Mouse (Mus musculus): ENCODE measurements around the gene Pth. TPM values are rescaled to one million over a fixed set of nuclear protein-coding genes. Genes with fewer than 3 reads are reported as not detected.
A peak's percentile ranks its signal among the peaks of the same experiment; 100 is the strongest.

Pth gene
- not detected in 2 replicates for polyA plus RNA-seq (2012; rRNA removed)

DNA sequence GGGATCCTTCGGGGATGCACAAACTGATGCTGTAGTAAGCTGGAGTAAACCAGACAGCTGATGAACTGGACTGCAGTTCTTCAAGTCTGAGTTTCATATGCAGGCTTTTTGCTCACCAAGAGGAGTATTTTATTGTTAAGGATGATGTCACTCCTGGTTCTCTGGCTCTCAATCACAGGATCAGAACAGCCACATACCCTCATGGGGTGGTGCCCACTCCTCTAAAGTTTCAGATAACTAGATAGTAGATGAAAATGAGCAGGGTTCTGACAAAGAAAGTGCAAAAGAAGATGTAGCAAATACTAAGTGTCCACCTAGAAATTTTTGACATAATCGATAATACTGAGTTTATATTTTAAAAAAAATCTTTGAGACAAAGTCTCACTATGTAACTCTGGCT is at the start of gene Pth:
Gene Pth, minus strand, starts transcription at position 101 of the 400 bp plus-strand sequence.
- Histone ChIP-seq H3K36me3 (ENCODE audit: control insufficient read depth, insufficient read depth, low read length) (no peaks in the 10 kb centered on the region), H3K27me3 (ENCODE audit: control insufficient read depth, insufficient read depth, low read length) (no peaks in the 10 kb centered on the region), H3K4me1 (ENCODE audit: control insufficient read depth, insufficient read depth, insufficient read length) (no peaks in the 10 kb centered on the region), H3K4me3 (ENCODE audit: extremely low read depth, insufficient read depth, insufficient read length) (no peak within 1 kb of the TSS), H3K27ac (ENCODE audit: insufficient read depth, low read length) (no peak within 1 kb of the TSS)
- WGBS, result 88% methylated on average over 2 of the region's 2 CpGs
- DNase-seq (ENCODE audit: low read depth in 1 of 2, low spot score in 2 of 2), result no peak
- TF ChIP-seq POLR2A (IDR thresholded peaks at IDR 0.05; ENCODE audit: low read depth, low read length) (no peak), CTCF (IDR thresholded peaks at IDR 0.05; ENCODE audit: extremely low read depth, insufficient read depth, insufficient read length, insufficient replicate concordance) (no peak)

DNA sequence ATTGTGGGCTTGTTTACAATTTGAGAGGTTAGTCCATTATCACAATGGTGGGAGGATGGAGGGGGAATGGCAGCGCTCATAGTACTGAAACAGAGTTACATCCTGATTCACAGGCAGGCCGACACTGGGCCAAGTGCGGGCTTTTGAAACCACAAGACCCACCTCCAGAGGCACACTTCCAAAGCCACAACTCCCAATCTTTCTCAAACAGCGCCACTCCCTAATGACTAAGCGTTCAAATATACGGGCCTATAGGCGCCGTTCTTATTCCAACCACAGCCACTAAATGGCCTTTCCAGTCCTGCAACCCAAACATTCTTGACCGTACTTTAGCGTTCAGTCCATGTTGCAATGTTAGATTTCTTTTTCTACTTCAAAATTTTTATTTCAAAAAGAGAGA is 47.9 kb upstream of the Pth start:
- no peak overlapping the region for H3K4me3 ChIP-seq (ENCODE audit: extremely low read depth, insufficient read depth, insufficient read length)
- 22% methylated on average over 10 of the region's 10 CpGs for WGBS
- no peaks in the 10 kb centered on the region for H3K36me3 ChIP-seq (ENCODE audit: control insufficient read depth, insufficient read depth, low read length)
- peaks cover 2% of the 10 kb centered on the region; the same call in 1 of the 2 replicates for H3K27me3 ChIP-seq (ENCODE audit: control insufficient read depth, insufficient read depth, low read length)
- no peak overlapping the region for H3K27ac ChIP-seq (ENCODE audit: insufficient read depth, low read length)
- no peak for TF ChIP-seq POLR2A (IDR thresholded peaks at IDR 0.05; ENCODE audit: low read depth, low read length)
- TF ChIP-seq CTCF (IDR thresholded peaks at IDR 0.05; ENCODE audit: extremely low read depth, insufficient read depth, insufficient read length, insufficient replicate concordance), result no peak
- H3K4me1 ChIP-seq (ENCODE audit: control insufficient read depth, insufficient read depth, insufficient read length), result no peaks in the 10 kb centered on the region
- no peak for DNase-seq (ENCODE audit: low read depth in 1 of 2, low spot score in 2 of 2)

GRCm38 (mm10) chr7:113434286-113434685 is 45.9 kb upstream of the Pth start:
- Histone ChIP-seq H3K27me3 (ENCODE audit: control insufficient read depth, insufficient read depth, low read length) (peaks cover 2% of the 10 kb centered on the region; the same call in 1 of the 2 replicates), H3K27ac (ENCODE audit: insufficient read depth, low read length) (no peak overlapping the region), H3K4me3 (ENCODE audit: extremely low read depth, insufficient read depth, insufficient read length) (no peak overlapping the region), H3K36me3 (ENCODE audit: control insufficient read depth, insufficient read depth, low read length) (no peaks in the 10 kb centered on the region), H3K4me1 (ENCODE audit: control insufficient read depth, insufficient read depth, insufficient read length) (no peaks in the 10 kb centered on the region)
- TF ChIP-seq CTCF (IDR thresholded peaks at IDR 0.05; ENCODE audit: extremely low read depth, insufficient read depth, insufficient read length, insufficient replicate concordance) (peak; percentile 48; the same call in 1 of the 2 replicates), POLR2A (IDR thresholded peaks at IDR 0.05; ENCODE audit: low read depth, low read length) (no peak)
- DNase-seq (ENCODE audit: low read depth in 1 of 2, low spot score in 2 of 2), result peak; percentile 12 to 21
- WGBS, result 13% methylated on average over 4 of the region's 4 CpGs

GRCm38 (mm10) chr7:113433451-113433850 is 45.1 kb upstream of the Pth start:
- H3K27me3 ChIP-seq (ENCODE audit: control insufficient read depth, insufficient read depth, low read length), result peaks cover 2% of the 10 kb centered on the region; the same call in 1 of the 2 replicates
- TF ChIP-seq CTCF (IDR thresholded peaks at IDR 0.05; ENCODE audit: extremely low read depth, insufficient read depth, insufficient read length, insufficient replicate concordance) (no peak), POLR2A (IDR thresholded peaks at IDR 0.05; ENCODE audit: low read depth, low read length) (no peak)
- no peak for DNase-seq (ENCODE audit: low read depth in 1 of 2, low spot score in 2 of 2)
- H3K36me3 ChIP-seq (ENCODE audit: control insufficient read depth, insufficient read depth, low read length), result no peaks in the 10 kb centered on the region
- no peaks in the 10 kb centered on the region for H3K4me1 ChIP-seq (ENCODE audit: control insufficient read depth, insufficient read depth, insufficient read length)
- no peak overlapping the region for H3K27ac ChIP-seq (ENCODE audit: insufficient read depth, low read length)
- no peak overlapping the region for H3K4me3 ChIP-seq (ENCODE audit: extremely low read depth, insufficient read depth, insufficient read length)
- WGBS, result 82% methylated on average over 3 of the region's 3 CpGs

DNA sequence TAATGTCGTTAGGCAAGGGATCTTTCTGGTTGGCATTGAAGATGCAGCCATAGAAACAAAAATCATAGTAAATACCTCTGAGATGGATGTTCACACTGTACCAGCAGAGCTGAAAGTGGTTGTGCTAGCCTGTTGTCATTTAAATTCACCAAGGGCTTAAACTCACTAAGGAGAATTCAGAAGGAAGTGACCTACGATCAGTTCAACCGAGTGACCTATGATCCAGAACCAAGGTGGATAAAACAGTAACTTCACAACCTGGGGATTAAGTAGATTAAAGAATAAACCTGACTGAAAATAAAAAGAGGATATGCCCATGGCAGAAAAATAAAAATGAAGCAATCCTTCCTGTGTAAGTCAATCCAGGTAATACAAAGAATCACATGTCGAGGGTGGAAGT is 44.5 kb upstream of the Pth start:
- WGBS, result 84% methylated on average over 4 of the region's 4 CpGs
- Histone ChIP-seq H3K4me3 (ENCODE audit: extremely low read depth, insufficient read depth, insufficient read length) (no peak overlapping the region), H3K36me3 (ENCODE audit: control insufficient read depth, insufficient read depth, low read length) (no peaks in the 10 kb centered on the region), H3K27me3 (ENCODE audit: control insufficient read depth, insufficient read depth, low read length) (0 out of 2 replicates have a peak, but pooled peaks cover 2% of the 10 kb centered on the region), H3K27ac (ENCODE audit: insufficient read depth, low read length) (no peak overlapping the region), H3K4me1 (ENCODE audit: control insufficient read depth, insufficient read depth, insufficient read length) (no peaks in the 10 kb centered on the region)
- TF ChIP-seq POLR2A (IDR thresholded peaks at IDR 0.05; ENCODE audit: low read depth, low read length) (no peak), CTCF (IDR thresholded peaks at IDR 0.05; ENCODE audit: extremely low read depth, insufficient read depth, insufficient read length, insufficient replicate concordance) (no peak)
- no peak for DNase-seq (ENCODE audit: low read depth in 1 of 2, low spot score in 2 of 2)

DNA sequence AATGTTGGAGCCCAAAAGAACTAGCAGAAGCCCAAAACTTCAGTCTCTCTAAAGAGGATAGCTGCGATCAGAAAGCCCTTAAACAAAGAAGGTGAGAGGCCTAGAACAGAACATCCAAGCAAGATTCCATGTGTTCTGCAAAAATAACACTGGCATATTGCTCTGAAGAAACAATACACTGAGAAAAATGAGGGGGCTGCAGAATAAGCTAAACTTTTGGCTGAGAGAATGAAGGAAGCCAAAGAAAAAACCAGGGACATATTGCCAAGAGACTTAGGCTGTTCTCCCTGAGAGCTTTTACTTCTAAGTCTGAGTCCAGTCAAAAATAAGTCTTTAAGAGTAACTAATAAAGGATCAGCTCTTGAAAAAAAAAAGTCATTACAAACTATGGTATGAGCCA is 32.4 kb upstream of the Pth start:
- 91% methylated on average over 1 of the region's 1 CpGs for WGBS
- no peak for TF ChIP-seq CTCF (IDR thresholded peaks at IDR 0.05; ENCODE audit: extremely low read depth, insufficient read depth, insufficient read length, insufficient replicate concordance)
- TF ChIP-seq POLR2A (IDR thresholded peaks at IDR 0.05; ENCODE audit: low read depth, low read length), result no peak
- Histone ChIP-seq H3K27me3 (ENCODE audit: control insufficient read depth, insufficient read depth, low read length) (no peaks in the 10 kb centered on the region), H3K4me3 (ENCODE audit: extremely low read depth, insufficient read depth, insufficient read length) (no peak overlapping the region), H3K27ac (ENCODE audit: insufficient read depth, low read length) (no peak overlapping the region), H3K4me1 (ENCODE audit: control insufficient read depth, insufficient read depth, insufficient read length) (0 out of 2 replicates have a peak, but pooled peaks cover 3% of the 10 kb centered on the region), H3K36me3 (ENCODE audit: control insufficient read depth, insufficient read depth, low read length) (no peaks in the 10 kb centered on the region)
- no peak for DNase-seq (ENCODE audit: low read depth in 1 of 2, low spot score in 2 of 2)

- Histone ChIP-seq H3K4me1 (ENCODE audit: control insufficient read depth, insufficient read depth, insufficient read length) (0 out of 2 replicates have a peak, but pooled peaks cover 3% of the 10 kb centered on the region), H3K27me3 (ENCODE audit: control insufficient read depth, insufficient read depth, low read length) (no peaks in the 10 kb centered on the region), H3K27ac (ENCODE audit: insufficient read depth, low read length) (no peak overlapping the region), H3K4me3 (ENCODE audit: extremely low read depth, insufficient read depth, insufficient read length) (no peak overlapping the region), H3K36me3 (ENCODE audit: control insufficient read depth, insufficient read depth, low read length) (no peaks in the 10 kb centered on the region)
- TF ChIP-seq POLR2A (IDR thresholded peaks at IDR 0.05; ENCODE audit: low read depth, low read length), result no peak
- no peak for TF ChIP-seq CTCF (IDR thresholded peaks at IDR 0.05; ENCODE audit: extremely low read depth, insufficient read depth, insufficient read length, insufficient replicate concordance)
- WGBS, result 14% methylated on average over 4 of the region's 4 CpGs
- no peak for DNase-seq (ENCODE audit: low read depth in 1 of 2, low spot score in 2 of 2)
Observed at GRCm38 (mm10) chr7:113419070-113419782, 30.9 kb upstream of the Pth start.

Measured in spleen, adult 2 months (tissue).